Mouse (Mus musculus) kidney, postnatal 25 days (tissue): ENCODE data around the gene Rnase12.

Experiments
- DNase-seq, 2 experiments: peaks; one replicate each; pipeline ENCODE4 v3.0.0; 2021; ENCODE audit warnings: mixed read lengths in 2 of 2

The Rnase12 gene

DNA sequence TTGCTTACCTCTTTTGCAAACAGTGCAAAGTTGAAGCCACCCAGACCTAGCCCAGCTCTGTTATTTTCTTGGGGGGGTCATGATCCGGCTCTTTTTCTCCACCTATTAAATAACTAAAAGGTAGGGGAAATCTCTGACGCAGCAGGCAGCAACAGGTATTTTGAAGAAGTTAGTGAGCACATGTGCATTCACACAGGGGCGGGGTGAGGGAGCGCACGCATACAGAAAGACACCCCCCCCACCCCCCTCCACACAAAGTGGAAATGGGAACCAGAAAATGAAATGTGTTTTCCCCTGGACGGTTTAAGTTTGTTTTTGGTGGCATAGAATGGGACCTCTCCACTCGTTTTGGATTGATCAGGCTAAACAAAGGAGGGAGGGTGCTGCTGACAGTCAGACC is 26.3 kb upstream of the Rnase12 start:
- no peak for DNase-seq

DNA sequence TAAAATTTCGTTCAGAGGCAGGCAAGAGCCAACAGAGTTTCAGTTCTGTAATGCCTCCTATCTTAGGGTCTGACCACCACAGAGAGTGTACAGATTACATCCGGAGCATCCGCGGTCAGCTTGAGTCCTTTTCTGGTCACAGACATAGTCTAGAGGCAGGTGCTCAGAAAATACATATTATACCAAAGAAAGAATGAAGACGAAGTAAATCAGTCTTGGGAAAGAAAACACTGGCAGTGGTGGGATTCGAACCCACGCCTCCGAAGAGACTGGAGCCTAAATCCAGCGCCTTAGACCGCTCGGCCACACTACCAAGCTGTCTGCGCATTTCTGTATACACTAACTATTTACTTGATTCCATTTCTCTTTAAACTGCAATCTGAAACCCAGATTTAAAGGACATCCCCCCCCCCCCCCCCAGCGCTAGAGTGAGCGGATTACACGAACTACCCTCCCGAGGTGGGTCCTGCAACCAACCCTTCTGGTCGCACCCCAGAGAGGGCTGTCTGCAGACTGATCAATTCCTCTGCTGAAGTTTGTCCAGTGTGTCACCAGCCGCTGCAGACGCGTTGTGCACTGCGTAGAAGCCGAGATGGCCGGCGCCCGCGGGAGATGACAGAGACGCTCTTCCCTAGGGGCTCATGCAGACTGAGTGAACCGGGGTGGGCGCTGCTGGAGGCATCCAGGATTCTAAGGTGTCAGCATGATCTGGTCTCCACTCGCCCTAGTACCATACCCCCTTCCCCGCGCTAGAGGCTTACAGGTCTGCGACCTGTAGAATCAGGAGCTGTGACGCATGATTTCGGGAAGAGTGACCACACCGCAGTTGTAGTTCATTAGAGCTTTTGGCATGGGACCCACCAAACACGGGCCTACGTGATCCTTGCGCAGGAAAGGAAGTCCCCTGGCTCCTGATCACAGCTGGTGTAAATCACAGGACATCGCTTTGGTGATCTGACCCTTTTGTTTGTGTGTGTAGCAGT is 25.4 kb upstream of the Rnase12 start:
- DNase-seq: peak; percentile 66 to 79

DNA sequence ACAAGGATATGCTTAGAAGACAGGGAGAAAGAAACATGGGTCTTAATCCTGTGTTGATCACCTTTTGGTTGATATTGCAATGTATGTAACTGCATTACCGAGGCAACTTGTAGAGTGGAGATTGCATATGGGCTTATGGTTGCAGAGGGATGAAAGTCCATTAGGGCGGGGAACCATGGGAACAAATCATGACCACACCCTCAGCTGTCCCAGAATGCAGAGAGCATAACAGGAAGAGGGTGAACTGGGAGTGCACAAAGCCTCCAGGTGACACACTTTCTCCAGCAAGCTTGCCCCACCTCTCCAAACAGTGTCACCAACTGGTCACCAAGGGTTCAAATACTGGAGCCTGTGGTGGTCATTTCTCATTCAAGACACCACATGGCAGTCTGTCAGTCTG is 23.6 kb upstream of the Rnase12 start:
- DNase-seq: no peak

DNA sequence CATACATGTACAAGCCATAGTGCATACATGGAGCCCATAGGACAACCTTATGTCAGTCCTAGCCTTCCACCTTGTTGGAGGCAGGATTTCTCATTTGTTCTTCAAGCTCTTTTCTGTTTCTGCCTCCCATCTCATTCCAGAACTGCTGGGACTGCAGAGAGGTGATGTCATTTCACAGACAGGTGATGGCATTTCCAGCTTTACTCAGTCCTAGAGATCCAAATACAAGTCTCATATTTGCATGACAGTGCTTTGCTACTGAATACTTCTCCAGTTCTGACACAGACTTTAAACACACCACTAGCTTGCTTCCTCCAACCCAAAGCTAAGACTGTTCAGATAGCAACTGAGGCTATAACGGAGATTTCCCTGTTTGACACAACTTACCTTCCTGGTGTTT is 21.7 kb upstream of the Rnase12 start:
- DNase-seq: no peak

DNA sequence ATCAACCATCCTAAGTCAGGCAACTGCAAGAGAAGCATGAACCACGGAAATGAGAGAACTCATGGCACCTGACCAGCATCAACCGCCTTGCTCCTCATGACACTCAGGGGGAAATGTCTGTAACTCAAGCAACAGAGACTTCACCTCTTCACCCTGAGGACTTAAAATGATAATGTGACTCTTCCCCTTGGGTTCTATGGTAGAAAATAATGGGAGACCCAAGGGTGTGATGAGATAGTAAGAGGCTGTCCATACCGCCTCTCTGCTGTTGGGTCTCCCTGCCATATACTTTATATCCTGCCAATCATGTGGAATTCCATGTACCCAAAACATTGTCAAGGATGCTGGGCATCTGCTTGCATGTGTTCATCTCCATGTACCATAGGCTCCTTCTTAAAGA is 16.9 kb upstream of the Rnase12 start, which contains the start of gene Olfr750:
Gene Olfr750 (minus strand): TSS at position 101 of the 400 bp plus-strand sequence.
- no peak for DNase-seq

DNA sequence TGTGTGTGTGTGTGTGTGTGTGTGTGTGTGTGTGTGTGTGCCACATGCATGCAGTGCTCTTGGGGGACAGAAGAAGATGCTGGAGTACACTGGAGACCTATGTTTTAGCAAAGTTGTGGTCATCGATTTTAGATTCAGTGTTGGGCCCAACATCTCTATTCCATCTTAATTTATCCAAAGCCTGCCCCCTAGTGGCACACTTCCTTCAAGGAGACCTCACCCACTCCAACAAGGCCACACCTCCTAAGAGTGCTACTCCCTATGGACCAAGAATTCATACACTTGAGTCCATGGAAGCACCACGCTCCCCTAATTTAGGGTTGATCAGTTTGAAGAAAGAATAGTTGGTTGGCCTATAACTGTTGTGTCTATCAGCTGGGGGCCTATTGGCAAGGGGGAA is 12.2 kb upstream of the Rnase12 start:
- peak in 1 of 2 experiments; percentile 82 for DNase-seq

DNA sequence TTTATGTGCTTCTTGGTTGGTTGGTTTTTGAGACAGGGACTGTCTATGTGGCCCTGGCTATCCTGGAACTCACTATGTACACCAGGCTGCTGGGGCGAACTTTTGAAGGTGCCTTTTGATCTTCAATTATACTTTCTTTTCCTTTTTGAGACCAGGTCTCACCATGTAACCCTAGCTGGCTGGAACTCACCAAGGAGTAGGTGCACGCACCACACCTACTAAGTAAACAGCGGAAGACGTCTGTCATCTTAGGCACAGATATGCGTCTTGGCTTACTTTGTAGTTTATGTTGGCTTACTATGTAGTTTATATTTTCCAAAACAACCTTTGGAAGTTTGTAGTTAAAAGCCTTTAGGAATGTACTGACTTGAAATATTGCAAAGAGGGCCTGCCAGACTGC is 11.5 kb upstream of the Rnase12 start:
- no peak for DNase-seq

DNA sequence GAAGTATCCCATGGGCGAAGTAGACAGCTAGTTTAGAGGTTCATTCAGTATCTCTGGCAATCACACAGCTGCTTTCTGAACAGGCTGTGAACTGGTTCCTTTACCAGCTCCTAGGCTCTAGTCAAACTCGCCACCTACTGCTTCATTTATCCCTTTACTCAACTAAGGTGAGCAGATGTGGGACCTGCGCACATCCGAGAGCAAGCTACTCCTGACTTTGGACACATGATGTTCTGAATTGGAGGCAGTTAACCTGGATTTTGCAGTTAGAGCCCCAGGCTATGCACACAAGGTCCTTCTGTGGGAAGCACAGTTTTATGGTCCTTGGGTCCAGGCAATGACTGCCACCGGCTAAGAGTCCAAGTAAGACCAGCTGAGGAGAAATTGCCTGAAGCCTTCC is 3.3 kb upstream of the Rnase12 start:
- DNase-seq: no peak

DNA sequence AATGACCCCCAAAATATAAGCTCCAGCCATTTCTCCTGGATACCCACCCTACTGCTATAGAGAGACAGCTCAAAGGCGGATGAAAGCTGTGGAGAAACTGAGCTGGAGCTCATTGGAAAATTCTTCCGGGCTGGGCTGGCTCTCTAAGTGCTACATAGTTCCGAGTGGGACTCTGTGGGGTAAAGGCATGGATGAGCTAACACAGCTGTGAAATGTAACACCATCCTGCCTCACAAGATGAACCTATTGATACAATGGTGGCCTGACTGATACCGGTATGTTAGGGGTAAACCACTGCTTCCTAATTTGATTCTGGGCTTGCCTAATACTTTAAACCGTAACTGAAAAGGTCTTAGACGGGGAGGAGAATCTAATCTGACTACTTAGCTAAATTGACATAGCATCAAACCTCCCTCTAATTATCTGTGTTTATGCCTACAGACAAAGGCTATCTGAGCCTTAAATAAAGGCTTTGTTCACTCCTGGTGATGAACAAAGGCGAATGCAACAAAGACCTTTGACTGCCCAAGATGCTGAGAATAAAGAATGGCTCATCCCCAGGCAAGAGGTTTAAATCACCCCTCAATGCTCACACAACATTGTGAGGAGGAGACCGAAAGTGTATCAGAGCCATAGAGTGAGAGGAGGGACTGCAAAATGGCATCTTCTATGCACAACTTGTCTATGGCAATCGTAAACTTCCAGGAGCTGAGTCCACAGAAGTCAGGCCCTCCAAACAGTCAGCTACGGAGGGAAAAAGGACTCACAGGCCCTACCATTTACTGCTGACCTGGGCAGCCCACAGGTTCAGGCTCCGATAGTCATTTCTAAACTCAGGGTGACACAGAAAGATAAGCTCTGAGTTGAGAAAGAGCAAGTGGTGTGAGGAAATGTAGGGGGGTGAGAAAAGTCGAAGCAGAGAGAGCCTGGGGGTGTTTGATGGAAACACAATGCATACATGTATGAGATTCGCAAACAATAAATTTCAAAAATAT is 2.9 kb downstream of the Rnase12 start:
- DNase-seq: no peak

DNA sequence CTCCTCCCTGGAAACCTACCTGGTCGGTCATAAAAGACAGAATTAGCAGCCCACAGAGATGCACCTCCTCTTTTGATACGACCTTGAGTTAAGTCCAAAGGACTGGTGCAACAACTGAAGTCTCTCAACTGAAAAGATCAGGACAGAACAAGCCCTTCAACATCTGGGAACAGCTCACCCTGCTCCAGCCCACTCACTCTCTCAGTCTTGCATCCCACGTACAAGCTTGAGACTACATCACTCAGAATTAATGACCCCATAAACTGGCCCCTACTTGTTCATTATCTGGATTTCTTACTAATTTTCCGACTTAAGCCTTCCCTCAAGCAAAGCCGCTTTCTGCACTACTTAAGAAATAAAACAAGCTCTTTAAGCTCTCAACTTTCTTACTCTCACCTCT is 4.3 kb downstream of the Rnase12 start:
- no peak for DNase-seq

DNA sequence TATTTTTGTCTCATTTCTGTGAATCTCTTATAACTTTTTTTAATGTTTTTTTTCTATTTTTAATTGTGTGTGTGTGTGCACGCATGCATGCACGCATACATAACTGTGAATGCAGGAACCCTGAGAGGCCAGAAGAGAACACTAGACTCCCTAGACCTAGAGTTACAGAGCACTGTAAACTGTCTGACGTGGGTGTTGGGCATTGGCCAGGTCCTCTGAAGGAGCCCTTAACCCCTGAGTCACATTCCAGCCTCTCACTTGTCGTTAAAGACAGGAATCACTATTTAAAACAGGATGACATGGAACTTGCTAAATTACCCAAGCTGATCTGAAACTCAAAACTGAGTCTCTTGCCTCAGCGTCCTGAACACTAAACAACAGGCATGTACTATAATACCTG is 5.5 kb downstream of the Rnase12 start:
- DNase-seq: no peak

DNA sequence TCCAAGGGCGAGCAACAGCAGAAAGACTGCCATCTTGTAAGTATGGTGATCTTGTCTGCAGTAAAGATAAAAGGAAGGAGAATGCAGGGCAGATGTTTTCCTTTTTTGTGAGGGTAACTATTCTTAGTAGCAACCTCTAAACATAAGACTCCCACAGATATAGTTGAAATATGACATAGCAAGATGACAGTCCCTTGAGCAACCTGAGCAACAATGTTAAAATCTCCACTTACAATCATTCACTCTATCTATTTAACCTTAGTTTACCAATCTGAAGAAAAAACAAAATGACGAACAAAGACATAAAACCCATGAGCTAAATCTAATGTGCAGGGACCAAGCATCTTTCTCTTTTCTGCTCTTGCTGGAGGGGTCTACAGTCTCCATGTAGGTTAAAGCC is 7.4 kb downstream of the Rnase12 start, which contains the start of gene Rnase11:
Gene Rnase11 (minus strand): TSS at position 101 of the 400 bp plus-strand sequence.
- no peak for DNase-seq

DNA sequence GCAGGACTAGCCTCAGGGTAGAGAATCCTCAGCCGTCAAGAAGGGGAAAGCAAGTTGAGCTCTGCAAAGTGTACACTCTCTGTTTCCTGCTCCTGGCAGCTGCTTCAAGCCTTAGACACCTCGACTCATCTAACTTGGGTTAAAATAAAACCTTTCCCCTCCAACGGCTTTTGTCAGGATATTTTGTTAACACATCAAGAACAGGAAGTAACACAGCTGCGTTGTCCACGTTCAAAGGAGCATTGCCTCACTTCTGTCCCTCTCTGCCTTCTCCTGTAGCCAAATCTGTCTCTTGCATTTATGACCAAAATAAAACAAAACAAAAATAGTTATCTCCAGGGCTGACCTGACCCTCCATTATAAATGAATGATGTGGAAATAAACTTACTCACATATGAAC is 9.6 kb downstream of the Rnase12 start:
- no peak for DNase-seq

DNA sequence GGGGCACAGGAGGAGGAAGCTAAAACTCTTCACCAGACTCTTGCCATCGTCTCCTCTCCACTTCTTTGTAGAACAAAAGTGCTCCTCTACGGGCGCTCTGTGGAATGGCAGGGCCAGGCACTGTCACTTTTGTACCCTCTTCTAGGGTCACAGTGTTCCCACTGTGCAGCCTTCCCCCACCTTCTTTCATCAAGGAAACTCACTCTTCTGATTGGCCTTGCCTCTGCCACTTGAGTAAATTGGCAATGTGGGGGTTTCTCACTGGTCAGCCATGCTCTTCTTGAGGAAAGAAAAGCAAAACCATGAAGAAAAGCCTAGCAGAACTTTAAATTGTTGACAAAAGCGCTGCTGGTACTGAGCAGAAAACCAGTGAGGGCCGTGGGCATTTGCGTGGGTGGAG is 15.7 kb downstream of the Rnase12 start, which contains the start of gene Rnase9:
Gene Rnase9 (minus strand): TSS at position 101 of the 400 bp plus-strand sequence.
- no peak for DNase-seq

DNA sequence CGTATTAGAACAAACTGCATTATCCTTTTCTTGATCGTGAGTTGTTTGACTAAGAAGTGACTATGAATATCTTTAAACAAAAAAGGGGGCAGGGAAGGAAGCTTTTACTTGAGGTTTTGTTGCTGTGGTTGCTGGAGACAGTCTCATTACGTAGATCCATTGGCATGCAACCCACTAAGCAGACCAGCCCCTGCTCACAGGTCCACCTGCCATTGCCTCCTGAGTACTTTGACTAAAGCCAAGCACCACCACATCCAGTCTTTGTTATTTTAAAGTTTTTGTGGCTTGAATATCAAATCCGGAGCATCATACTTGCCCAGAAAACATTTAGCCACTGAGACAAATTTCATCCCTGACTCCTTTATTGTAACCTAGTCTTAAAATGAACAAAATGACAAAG is 21.2 kb downstream of the Rnase12 start:
- no peak for DNase-seq

DNA sequence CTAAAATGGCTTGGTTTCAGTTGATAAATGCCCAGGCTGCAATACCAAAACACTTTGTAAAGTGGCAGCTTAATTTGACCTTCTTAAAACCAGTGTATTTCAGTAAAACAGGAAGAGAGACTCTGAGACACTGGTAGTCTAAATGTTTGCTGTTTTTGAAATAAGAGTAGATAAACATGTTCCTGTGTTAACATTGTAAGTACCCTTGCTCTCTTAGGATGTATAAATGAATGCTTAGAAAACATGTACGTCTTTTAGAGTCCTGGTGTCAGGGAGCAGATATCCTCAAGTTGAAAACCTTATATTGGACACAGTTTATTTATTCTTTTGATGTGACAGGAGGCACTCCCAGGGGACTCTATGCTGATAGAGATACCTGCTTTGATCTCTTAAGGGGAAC is 22.3 kb downstream of the Rnase12 start:
- no peak for DNase-seq

DNA sequence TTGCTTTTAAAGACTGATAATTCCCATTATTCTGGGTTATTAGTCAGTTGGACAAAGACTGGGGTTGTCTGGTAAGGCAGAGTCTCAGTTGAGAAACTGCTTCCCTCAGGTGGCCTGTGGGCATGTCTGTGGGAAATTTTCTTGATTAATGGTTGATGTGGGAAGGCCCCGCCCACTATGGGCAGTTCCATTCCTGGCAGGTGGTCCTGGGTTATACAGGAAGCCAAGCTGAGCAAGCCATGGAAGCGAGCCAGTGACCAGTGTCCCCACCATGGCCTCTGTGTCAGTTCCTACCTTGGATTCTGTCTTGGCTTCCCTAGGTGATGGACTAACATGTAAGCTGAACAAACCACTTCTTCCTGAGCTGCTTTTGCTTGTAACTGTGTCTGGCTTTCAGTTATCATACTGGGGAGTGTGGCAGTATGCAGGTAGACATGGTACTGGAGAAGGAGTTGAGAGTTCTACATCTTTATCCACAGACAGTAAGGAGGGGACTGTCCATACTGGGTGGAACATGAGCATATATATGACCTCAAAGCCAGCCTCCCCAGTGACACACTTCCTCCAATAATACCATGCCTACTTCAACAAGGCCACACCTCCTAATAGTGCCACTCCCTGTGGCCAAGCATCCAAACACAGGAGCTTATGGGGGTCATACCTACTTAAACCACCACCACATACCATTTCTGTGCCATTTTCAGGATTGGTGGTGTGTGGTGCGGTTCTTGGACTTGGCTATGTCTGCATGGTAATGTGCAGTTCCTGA is 29.9 kb downstream of the Rnase12 start:
- DNase-seq: peak in 1 of 2 experiments; percentile 34

DNA sequence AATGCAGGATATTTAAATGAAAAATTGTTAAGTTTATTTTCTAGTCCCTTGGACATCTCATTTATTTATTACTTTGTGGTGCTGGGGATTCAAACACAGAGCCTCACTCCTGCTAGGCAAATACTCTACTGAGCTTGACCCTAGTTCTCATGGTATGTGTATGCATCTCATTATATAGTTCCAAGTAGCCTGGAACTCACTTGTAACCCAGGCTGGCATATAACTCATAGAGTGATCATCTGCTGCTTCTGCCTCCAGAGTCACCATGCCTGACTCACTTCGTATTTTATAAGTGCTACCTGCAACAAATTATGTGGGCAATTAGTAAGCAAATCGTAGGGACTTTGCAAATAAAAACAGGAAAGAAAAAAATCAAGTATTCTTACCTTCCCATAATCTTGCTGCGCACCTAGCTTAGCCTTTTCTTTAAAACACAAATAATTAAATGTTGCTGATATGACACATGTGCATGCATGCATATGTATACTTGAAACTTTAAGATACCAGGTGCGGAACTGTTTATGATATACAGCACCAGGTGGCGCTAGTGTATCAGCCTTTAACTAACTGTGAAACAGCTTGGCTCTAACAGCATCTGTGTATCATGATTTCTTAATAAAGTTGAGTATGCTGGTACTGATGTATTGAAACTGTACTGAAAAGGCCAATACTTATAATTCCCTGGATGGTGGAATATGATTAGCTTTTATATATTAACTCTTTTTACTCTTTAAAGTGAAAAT is 30.9 kb downstream of the Rnase12 start:
- DNase-seq: peak; percentile 67 to 86

DNA sequence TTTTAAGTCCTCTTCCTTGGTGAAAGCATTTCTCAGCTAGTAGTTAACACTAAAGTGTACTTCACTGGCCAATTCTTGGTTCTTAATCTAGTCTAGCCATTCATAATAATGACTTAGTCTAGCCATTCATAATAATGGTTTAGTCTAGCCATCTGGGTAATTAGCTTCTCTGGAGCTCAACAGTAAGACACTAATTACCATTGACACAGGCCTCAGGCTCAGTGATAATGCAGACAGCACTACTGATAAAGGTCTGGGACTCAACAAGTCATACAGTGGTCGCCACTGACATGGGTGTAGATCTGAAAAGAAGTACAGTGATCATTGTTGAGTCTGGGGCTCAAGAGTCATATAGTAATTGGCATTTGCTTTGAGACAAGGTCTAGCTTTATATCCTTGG is 32.6 kb downstream of the Rnase12 start:
- no peak for DNase-seq

DNA sequence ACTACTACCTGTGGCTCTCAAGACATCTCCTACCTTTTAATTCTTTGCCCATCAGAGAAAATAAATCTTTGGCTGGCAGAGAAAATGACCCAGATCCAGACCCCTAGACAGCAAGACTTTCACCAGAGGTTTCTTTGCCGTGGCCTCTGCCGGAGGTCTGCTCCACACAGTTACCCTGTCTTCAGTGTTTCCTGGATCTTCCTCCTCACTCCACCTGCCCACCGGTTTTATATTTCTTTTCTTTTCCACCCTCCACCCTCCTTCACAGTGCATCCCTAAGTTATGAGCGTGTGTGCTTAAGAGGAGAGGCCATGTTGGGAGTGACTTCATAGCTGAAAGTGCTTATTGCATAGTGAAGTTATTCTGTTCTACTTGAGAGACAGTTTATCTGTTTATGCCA is 34.0 kb downstream of the Rnase12 start:
- no peak for DNase-seq

DNA sequence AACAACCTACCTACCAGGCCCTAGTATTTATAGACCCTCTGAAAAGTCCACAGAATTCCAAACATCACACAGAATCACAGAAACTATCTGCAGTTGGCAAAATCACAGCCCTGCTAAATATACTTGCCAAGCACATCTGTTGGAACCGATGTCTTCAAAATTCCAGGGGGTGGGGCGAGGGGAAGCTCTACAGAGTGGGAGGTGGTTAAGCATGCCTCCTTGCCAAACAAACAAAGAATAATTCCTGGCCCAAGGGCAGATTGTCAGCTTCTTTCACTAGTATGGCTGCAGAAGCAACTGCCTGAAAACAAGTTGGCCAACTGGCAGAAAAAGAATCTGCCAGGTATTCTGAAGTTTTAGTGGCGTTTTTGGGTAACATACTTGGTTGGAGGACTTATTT is 40.2 kb downstream of the Rnase12 start:
- peak; percentile 60 to 72 for DNase-seq

DNA sequence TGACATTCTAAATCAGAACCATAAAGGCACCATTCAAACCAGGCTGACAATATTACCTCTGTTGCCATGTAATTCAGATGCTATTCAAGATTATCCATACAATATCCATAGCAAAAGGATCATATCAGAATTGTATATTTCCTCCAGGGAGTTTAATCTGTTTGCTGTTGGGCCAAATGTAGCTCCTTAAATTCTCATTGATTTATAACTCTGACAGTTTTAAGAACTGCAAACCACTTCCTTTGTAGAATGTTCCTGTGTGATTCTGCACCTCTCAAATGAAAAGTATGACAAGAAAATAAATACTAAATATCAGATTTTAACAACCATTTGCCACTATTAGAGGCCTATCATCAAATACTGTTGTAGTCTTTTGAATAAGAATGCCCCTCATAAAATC is 41.7 kb downstream of the Rnase12 start:
- no peak for DNase-seq
